8 mouse cellular contexts compared by ENCODE assay signal in the genomic region with DNA sequence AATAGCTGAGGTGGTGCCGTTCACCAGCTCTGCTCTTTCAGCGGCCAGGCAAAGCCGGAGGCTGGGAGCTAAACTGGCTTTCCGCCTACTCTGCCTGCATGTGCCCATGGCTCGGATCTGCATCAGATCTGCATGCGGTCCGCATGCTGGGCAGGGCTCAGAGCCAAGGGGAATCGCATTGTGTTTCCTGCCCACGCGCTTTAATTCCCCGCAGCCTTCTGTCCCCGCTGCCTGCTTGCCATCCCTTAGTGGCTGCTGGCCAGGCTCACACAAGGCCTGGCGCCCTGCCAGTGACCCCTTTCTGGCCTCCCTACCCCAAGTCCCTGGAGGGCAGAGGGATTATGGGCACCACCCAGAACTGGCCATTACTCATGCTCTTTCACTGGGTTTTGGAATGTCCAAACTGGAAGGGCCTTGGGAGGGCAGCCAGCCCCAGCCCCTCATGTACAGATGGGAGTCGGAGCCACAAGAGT. TPM values are rescaled to one million over a fixed set of nuclear protein-coding genes. Genes with fewer than 3 reads are reported as not detected.
DNase-seq lines count a peak whose midpoint lies in the region; ATAC-seq lines count a peak whose summit lies in the region.

No protein-coding gene starts in this region.

- no peak overlapping the region for H3K4me3 ChIP-seq in forebrain, embryonic 14.5 days (ENCODE audit: low read depth, low read length)
- no peak overlapping the region for H3K4me3 ChIP-seq in heart, embryonic 15.5 days

- H3K9ac ChIP-seq in forebrain, embryonic 14.5 days (ENCODE audit: low read length) = peak overlapping the region; percentile 21; the same call in 1 of the 2 replicates
- no peak overlapping the region for H3K9ac ChIP-seq in heart, embryonic 15.5 days

- no peaks in the 10 kb centered on the region for H3K27me3 ChIP-seq in forebrain, embryonic 14.5 days (replicated peaks; ENCODE audit: control insufficient read depth, insufficient read depth, low read length)
- no peaks in the 10 kb centered on the region for H3K27me3 ChIP-seq in heart, embryonic 15.5 days

- H3K36me3 ChIP-seq in forebrain, embryonic 14.5 days (ENCODE audit: control insufficient read depth, insufficient read depth, low read length) = peaks cover 53% of the 10 kb centered on the region
- peaks cover 33% of the 10 kb centered on the region for H3K36me3 ChIP-seq in heart, embryonic 15.5 days

- no peak overlapping the region for H3K4me2 ChIP-seq in forebrain, embryonic 14.5 days (ENCODE audit: low read length)
- H3K4me2 ChIP-seq in heart, embryonic 15.5 days = 0 out of 2 replicates have a peak overlapping the region, but pooled peaks have one; percentile 14

- peaks cover 15% of the 10 kb centered on the region for H3K4me1 ChIP-seq in forebrain, embryonic 14.5 days (ENCODE audit: control insufficient read depth, insufficient read depth, low read length)
- H3K4me1 ChIP-seq in heart, embryonic 15.5 days (replicated peaks) = peaks cover 63% of the 10 kb centered on the region

- DNase-seq in urinary bladder, postnatal 14 days (ENCODE audit: low spot score) = peak; percentile 59
- DNase-seq in urinary bladder, postnatal 10 days (ENCODE audit: low spot score) = no peak
- DNase-seq in forebrain, embryonic 14.5 days (ENCODE audit: low spot score) = peak; percentile 91
- DNase-seq in layer of hippocampus, adult 18-20 months (ENCODE audit: low spot score in 2 of 2) = peak; percentile 89 to 93
- peak; percentile 30 for DNase-seq in lung, postnatal 36 days
- peak; percentile 87 for DNase-seq in testis, postnatal 10 days (ENCODE audit: low spot score)
- DNase-seq in spleen, postnatal 36 days (ENCODE audit: low spot score in 2 of 2) = no peak

- ATAC-seq in forebrain, embryonic 14.5 days = peak; percentile 72
- ATAC-seq in heart, embryonic 15.5 days (replicated peaks; ENCODE audit: insufficient number of reproducible peaks, insufficient read depth, low FRiP score, low read depth) = no peak

- 20% methylated on average over 14 of the region's 14 CpGs for WGBS in forebrain, embryonic 14.5 days
- WGBS in heart, embryonic 15.5 days = 34% methylated on average over 14 of the region's 14 CpGs

- H3K27ac ChIP-seq in forebrain, embryonic 14.5 days (ENCODE audit: low read depth, low read length) = peak overlapping the region; percentile 75
- H3K27ac ChIP-seq in heart, embryonic 15.5 days = peak overlapping the region; percentile 56

- H3K9me3 ChIP-seq in forebrain, embryonic 14.5 days (replicated peaks; ENCODE audit: control insufficient read depth, low read length) = no peaks in the 10 kb centered on the region
- H3K9me3 ChIP-seq in heart, embryonic 15.5 days (replicated peaks) = no peaks in the 10 kb centered on the region

RNA-seq across cellular contexts. Expression of a gene that starts 39.7 kb away (rescaled TPM):
- 155 and 238 TPM in 2 replicates for polyA plus RNA-seq in forebrain, embryonic 14.5 days (2014; fragmentation: Nextera tagmentation; extraction: Ambion mirVana)
- polyA plus RNA-seq in heart, embryonic 15.5 days (2015; fragmentation: Nextera tagmentation; extraction: Ambion mirVana) = 289 and 300 TPM in 2 replicates
- total RNA-seq in layer of hippocampus, adult 18-20 months (2021) = 10 to 100 TPM; 83.7 to 93.8 TPM

RNA-seq across cellular contexts. Expression of a gene that starts 41.0 kb away (rescaled TPM):
- 29.3 and 38.7 TPM in 2 replicates for polyA plus RNA-seq in forebrain, embryonic 14.5 days (2014; fragmentation: Nextera tagmentation; extraction: Ambion mirVana)
- polyA plus RNA-seq in heart, embryonic 15.5 days (2015; fragmentation: Nextera tagmentation; extraction: Ambion mirVana) = 36.8 and 54.5 TPM in 2 replicates
- total RNA-seq in layer of hippocampus, adult 18-20 months (2021) = 1 to 10 TPM; 9.0 to 9.2 TPM

RNA-seq across cellular contexts. Expression of a gene that starts 53.1 kb away (rescaled TPM):
- polyA plus RNA-seq in forebrain, embryonic 14.5 days (2014; fragmentation: Nextera tagmentation; extraction: Ambion mirVana) = not detected in 2 replicates
- polyA plus RNA-seq in heart, embryonic 15.5 days (2015; fragmentation: Nextera tagmentation; extraction: Ambion mirVana) = not detected in 2 replicates
- under 1 TPM in 1 of 2 experiments, not detected in 1; 0.42 TPM for total RNA-seq in layer of hippocampus, adult 18-20 months (2021)

RNA-seq across cellular contexts. Expression of a gene that starts 53.8 kb away (rescaled TPM):
- polyA plus RNA-seq in forebrain, embryonic 14.5 days (2014; fragmentation: Nextera tagmentation; extraction: Ambion mirVana) = 63.4 and 73.8 TPM in 2 replicates
- polyA plus RNA-seq in heart, embryonic 15.5 days (2015; fragmentation: Nextera tagmentation; extraction: Ambion mirVana) = 29.9 and 30.3 TPM in 2 replicates
- total RNA-seq in layer of hippocampus, adult 18-20 months (2021) = 10 to 100 TPM; 36.2 to 37.5 TPM

Comparison
In these comparisons a context has a peak if more than half of its experiments do, and no peak if none do; other contexts are left out.
1. DNase-seq: peak in urinary bladder, postnatal 14 days (single experiment), forebrain, embryonic 14.5 days (single experiment), layer of hippocampus, adult 18-20 months (2 of 2), lung, postnatal 36 days (single experiment) and testis, postnatal 10 days (single experiment); none in urinary bladder, postnatal 10 days (single experiment) and spleen, postnatal 36 days (0 of 2).